8 mouse cellular contexts compared by ENCODE assay signal in the genomic region with DNA sequence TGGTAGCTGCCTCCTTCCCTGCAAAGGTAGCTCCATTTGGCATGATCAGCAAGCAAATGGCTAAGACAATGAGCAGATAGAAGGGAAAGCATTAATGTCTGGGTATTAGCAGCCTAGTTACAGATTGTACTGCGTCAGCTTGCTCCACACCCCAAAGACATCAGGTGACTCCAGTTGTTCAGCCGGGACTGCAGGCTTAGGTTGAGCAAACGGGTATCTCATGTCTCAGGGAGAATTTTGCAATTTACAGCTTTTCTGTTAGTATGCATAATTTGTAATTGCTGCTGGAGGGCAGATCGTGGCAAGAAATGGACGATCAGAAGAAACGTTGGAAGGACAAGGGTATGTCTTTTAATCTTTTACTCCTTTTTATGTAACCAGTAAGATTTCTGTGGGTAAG. TPM values are rescaled to one million over a fixed set of nuclear protein-coding genes. Genes with fewer than 3 reads are reported as not detected.
DNase-seq lines count a peak whose midpoint lies in the region; ATAC-seq and TF ChIP-seq lines count a peak whose summit lies in the region.

No protein-coding gene starts in this region.

- H3K4me1 ChIP-seq in E14TG2a.4 (replicated peaks; ENCODE audit: low read depth, low read length) = peaks cover 85% of the 10 kb centered on the region

- no peak for ATAC-seq in erythroid progenitor cell, adult 5-6 weeks (replicated peaks; ENCODE audit: low FRiP score, poor library complexity, severe bottlenecking)

- no peaks in the 10 kb centered on the region for H3K9me3 ChIP-seq in E14TG2a.4 (ENCODE audit: low read length)

- H3K27me3 ChIP-seq in E14TG2a.4 (ENCODE audit: insufficient read depth, low read length) = no peaks in the 10 kb centered on the region

- H3K36me3 ChIP-seq in E14TG2a.4 (ENCODE audit: insufficient read depth, low read length) = peaks cover 11% of the 10 kb centered on the region

- TF ChIP-seq CTCF in E14TG2a.4 (conservative IDR thresholded peaks at IDR 0.05; ENCODE audit: low read length) = no peak

- DNase-seq in heart, adult 8-10 months (ENCODE audit: low spot score) = peak; percentile 16
- DNase-seq in heart, postnatal 36 days = no peak
- peak; percentile 38 to 67 for DNase-seq in frontal cortex, adult 2 months (ENCODE audit: extremely low spot score in 1 of 2, low spot score in 1 of 2)
- peak; percentile 34 to 36 for DNase-seq in left cerebral cortex, postnatal 14 days (ENCODE audit: low spot score in 2 of 2)
- peak; percentile 63 for DNase-seq in skeletal muscle tissue, adult 2 months (ENCODE audit: low read depth, low spot score)
- DNase-seq in thymus, postnatal 0 days (ENCODE audit: low spot score) = no peak

- intact Hi-C loops in heart, postnatal 36 days (cut with DNase I) = loop anchor here (5.0 kb wide), 1 partner anchor 141 kb away; no protein-coding TSS in a partner anchor
- intact Hi-C loops in left cerebral cortex, postnatal 14 days (cut with DNase I) = loop anchor here (5.0 kb wide), 1 partner anchor 164 kb away; no protein-coding TSS in a partner anchor

- peak overlapping the region; percentile 49 for H3K4me3 ChIP-seq in E14TG2a.4 (replicated peaks; ENCODE audit: low read length)

RNA-seq across cellular contexts. Expression of a gene that starts 25.8 kb away (rescaled TPM):
- total RNA-seq in heart, adult 8-10 months (2022) = 10 to 100 TPM; 74.8 to 89.2 (median 82.4) TPM
- 10 to 100 TPM; 91.7 to 95.2 TPM for total RNA-seq in heart, postnatal 36 days (2021)
- polyA plus RNA-seq in frontal cortex, adult 2 months (2012; rRNA removed) = 587 and 624 TPM in 2 replicates
- 100 to 1,000 TPM; 639 to 692 TPM for total RNA-seq in left cerebral cortex, postnatal 14 days (2021)
- 34.9 and 47.1 TPM in 2 replicates for polyA plus RNA-seq in thymus, postnatal 0 days (2015; fragmentation: Nextera tagmentation; extraction: Ambion mirVana)
- 48.3 and 50.7 TPM in 2 replicates for total RNA-seq in erythroid progenitor cell, adult 5-6 weeks (2015; ENCODE audit: low replicate concordance)
- total RNA-seq in erythroid progenitor cell, adult 5-6 weeks (2017; ENCODE audit: low replicate concordance) = 46.8 and 64.0 TPM in 2 replicates

Comparison
In these comparisons a context has a peak if more than half of its experiments do, and no peak if none do; other contexts are left out.
1. DNase-seq: peak in heart, adult 8-10 months (single experiment), frontal cortex, adult 2 months (2 of 2), left cerebral cortex, postnatal 14 days (2 of 2) and skeletal muscle tissue, adult 2 months (single experiment); none in heart, postnatal 36 days (0 of 2) and thymus, postnatal 0 days (single experiment).
2. RNA of a gene that starts 25.8 kb away (total RNA-seq): 639 to 692 TPM in left cerebral cortex, postnatal 14 days; 91.7 to 95.2 TPM in heart, postnatal 36 days, 74.8 to 89.2 TPM in heart, adult 8-10 months and 46.8 to 64.0 TPM in erythroid progenitor cell, adult 5-6 weeks; every median in the first group is over 4 times any median in the second.